Mouse (Mus musculus): ENCODE results near the gene Vopp1. TPM values are rescaled to one million over a fixed set of nuclear protein-coding genes. Genes with fewer than 3 reads are reported as not detected.
"Not testable (repeated sequence)": the region's sequence is repeated elsewhere in the genome, so short reads cannot be mapped to it uniquely, and the experiment has no call there.

Vopp1 gene
- polyA plus RNA-seq (2015; fragmentation: Nextera tagmentation; extraction: Ambion mirVana) = 28.5 and 28.9 TPM in 2 replicates

DNA sequence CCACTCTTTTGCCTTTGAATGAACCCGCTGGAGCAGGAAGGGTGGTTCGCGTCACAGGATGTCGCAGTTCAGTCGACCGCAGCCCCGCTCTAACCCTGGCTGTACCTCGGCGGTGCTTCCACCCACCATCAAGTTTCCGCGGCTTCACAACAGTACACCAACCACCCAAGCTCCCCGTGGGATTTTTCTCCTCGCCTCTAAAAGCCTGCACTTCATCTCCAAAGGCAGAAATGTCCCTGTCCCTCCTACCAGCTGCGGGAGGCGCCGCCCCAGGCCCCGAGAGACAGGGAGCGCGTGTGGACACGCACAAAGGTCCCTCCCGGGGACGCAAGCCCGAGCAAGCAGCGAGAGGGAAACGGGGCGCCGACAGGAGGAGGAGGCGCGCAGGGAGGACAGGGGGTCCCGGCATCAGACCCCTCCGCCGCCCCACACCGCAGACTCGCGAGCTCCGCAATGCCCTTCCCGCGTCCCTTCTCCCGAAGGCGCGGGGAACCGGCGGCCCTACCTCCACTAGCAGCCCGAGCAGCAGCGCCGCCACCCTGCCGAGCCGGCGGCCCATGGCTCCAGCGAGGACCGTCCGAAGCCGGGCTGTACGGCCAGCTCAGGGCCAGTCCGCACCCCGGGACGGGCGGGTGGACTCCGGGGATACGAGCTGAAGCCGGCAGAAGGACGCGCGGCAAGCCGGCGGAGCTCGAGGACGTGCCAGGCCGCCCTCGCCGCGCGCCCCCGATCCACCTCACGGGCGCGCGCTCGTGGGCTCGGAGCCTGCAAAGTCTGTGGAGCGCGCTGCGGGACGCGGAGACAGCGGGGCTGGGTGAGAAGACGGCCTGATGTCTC is at the start of gene Vopp1:
TSS of gene Vopp1 (minus strand) at position 738 of the 837 bp plus-strand sequence.
- Histone ChIP-seq H3K36me3 (ENCODE audit: control insufficient read depth, insufficient read depth, low read length) (no peaks in the 10 kb centered on the region), H3K4me1 (replicated peaks; ENCODE audit: control insufficient read depth, insufficient read depth, low read length) (peaks cover 5% of the 10 kb centered on the region), H3K9me3 (ENCODE audit: control insufficient read depth, low read length) (no peaks in the 10 kb centered on the region), H3K27me3 (ENCODE audit: control insufficient read depth, insufficient read depth, low read depth, low read length) (no peaks in the 10 kb centered on the region), H3K4me2 (ENCODE audit: low read depth, low read length) (peak within 1 kb of the TSS; percentile 63), H3K4me3 (ENCODE audit: low read length) (peak within 1 kb of the TSS; percentile 87), H3K27ac (ENCODE audit: low read length) (peak within 1 kb of the TSS; percentile 89), H3K9ac (ENCODE audit: low read length) (peak within 1 kb of the TSS; percentile 93)
- under 1% methylated on average over 65 of the region's 87 CpGs for WGBS
- peak; percentile 90 for ATAC-seq (ENCODE audit: low read depth)

DNA sequence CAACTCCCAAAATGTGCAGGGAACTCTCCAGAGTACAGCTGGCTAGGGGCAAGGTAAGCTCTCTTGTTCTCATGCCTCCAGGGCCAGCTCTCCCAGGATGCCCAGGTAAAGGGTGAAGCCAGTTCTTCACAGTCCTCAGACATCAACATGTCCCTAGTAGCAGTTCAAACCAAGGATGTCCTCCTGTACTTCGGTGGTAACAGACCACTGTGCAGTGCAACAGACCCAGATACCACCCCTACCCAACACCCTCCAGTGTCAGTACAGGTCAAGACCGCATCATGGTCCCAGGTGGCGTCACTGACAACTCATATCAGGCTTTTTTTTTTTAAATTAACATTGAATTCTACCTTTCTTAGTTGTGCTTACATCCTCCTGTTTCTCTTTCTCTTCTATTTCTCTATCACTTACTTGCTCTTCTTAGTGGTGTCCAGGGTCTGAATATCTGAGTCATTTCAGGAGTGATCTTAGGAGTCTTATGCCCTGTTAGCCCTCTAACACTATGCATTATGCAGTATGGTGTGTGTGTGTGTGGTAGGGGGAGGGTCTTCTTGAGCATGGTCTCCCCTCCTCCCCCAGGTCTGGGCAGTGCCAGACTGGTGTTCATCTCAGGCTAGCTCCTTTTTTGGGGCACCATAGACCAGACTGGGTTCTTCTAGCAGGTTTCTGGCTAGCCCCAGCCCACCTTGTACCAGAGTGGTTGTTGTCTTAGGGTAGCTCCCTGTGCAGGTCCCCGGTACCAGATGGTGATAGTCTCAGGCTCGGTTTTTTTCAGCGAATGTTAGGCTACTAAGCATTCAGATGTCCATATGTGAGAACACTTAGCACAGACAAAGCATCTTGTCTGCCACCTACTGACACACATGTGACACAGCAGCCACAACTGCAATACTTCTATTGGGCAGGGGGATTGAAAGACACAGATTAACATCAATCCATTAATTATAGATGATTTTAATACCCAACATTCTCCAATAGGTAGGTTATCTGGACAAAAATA is 34.4 kb upstream of the Vopp1 start:
- WGBS = 44% methylated on average over 6 of the region's 6 CpGs
- H3K27ac ChIP-seq (ENCODE audit: low read length) = no peak overlapping the region
- H3K4me3 ChIP-seq (ENCODE audit: low read length) = no peak overlapping the region
- H3K9me3 ChIP-seq (ENCODE audit: control insufficient read depth, low read length) = no peaks in the 10 kb centered on the region
- no peak overlapping the region for H3K9ac ChIP-seq (ENCODE audit: low read length)
- H3K27me3 ChIP-seq (ENCODE audit: control insufficient read depth, insufficient read depth, low read depth, low read length) = no peaks in the 10 kb centered on the region
- peak; percentile 68 for ATAC-seq (ENCODE audit: low read depth)
- no peaks in the 10 kb centered on the region for H3K36me3 ChIP-seq (ENCODE audit: control insufficient read depth, insufficient read depth, low read length)
- no peaks in the 10 kb centered on the region for H3K4me1 ChIP-seq (replicated peaks; ENCODE audit: control insufficient read depth, insufficient read depth, low read length)
- 0 out of 2 replicates have a peak overlapping the region, but pooled peaks have one; percentile 10 for H3K4me2 ChIP-seq (ENCODE audit: low read depth, low read length)

DNA sequence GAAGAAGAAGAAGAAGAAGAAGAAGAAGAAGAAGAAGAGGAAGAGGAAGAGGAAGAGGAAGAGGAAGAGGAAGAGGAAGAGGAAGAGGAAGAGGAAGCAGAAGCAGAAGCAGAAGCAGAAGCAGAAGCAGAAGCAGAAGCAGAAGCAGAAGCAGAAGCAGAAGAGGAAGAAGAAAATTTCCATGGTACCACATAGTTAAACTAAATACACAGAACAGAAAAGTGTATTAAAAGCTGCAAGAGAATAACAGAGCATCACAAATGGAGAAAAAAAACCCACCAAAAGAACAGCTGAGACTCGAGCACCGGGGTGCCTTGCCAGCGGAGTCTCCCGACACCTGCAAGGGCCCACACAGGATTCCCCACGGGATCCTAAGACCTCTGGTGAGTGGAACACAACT is 26.2 kb upstream of the Vopp1 start:
- H3K4me2 ChIP-seq (ENCODE audit: low read depth, low read length); H3K4me3 ChIP-seq (ENCODE audit: low read length); H3K4me1 ChIP-seq (replicated peaks; ENCODE audit: control insufficient read depth, insufficient read depth, low read length); H3K27me3 ChIP-seq (ENCODE audit: control insufficient read depth, insufficient read depth, low read depth, low read length); H3K27ac ChIP-seq (ENCODE audit: low read length); ATAC-seq (ENCODE audit: low read depth); H3K36me3 ChIP-seq (ENCODE audit: control insufficient read depth, insufficient read depth, low read length); H3K9me3 ChIP-seq (ENCODE audit: control insufficient read depth, low read length); H3K9ac ChIP-seq (ENCODE audit: low read length): not testable (repeated sequence)
- 86% methylated on average over 5 of the region's 5 CpGs for WGBS

DNA sequence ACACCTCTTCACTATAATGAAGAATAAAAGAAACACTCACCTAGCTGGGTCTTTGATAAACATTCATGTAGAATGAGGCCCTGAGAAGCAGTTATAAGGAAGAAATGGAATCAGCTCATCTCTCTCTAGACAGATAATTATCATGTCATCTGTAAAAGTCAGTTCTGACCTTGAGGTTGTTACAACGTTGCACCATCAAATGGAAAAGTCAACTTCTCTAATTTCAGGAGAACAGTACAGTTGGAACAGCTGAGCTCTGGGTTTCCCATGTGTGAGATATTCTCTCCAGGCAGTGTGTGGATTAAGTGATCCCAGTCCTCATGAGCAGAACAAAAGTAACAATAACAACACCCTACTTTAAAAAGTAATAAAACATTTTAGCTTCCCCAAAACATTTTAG is 25.3 kb upstream of the Vopp1 start, which contains the start of gene Vmn1r21:
TSS of gene Vmn1r21 (minus strand) at position 58 of the 400 bp plus-strand sequence.
- 37% methylated on average over 1 of the region's 1 CpGs for WGBS
- no peaks in the 10 kb centered on the region for H3K4me1 ChIP-seq (replicated peaks; ENCODE audit: control insufficient read depth, insufficient read depth, low read length)
- no peak within 1 kb of the TSS for H3K4me3 ChIP-seq (ENCODE audit: low read length)
- no peaks in the 10 kb centered on the region for H3K36me3 ChIP-seq (ENCODE audit: control insufficient read depth, insufficient read depth, low read length)
- H3K9ac ChIP-seq (ENCODE audit: low read length) = no peak within 1 kb of the TSS
- no peaks in the 10 kb centered on the region for H3K27me3 ChIP-seq (ENCODE audit: control insufficient read depth, insufficient read depth, low read depth, low read length)
- no peaks in the 10 kb centered on the region for H3K9me3 ChIP-seq (ENCODE audit: control insufficient read depth, low read length)
- no peak for ATAC-seq (ENCODE audit: low read depth)
- no peak within 1 kb of the TSS for H3K27ac ChIP-seq (ENCODE audit: low read length)
- no peak within 1 kb of the TSS for H3K4me2 ChIP-seq (ENCODE audit: low read depth, low read length)

DNA sequence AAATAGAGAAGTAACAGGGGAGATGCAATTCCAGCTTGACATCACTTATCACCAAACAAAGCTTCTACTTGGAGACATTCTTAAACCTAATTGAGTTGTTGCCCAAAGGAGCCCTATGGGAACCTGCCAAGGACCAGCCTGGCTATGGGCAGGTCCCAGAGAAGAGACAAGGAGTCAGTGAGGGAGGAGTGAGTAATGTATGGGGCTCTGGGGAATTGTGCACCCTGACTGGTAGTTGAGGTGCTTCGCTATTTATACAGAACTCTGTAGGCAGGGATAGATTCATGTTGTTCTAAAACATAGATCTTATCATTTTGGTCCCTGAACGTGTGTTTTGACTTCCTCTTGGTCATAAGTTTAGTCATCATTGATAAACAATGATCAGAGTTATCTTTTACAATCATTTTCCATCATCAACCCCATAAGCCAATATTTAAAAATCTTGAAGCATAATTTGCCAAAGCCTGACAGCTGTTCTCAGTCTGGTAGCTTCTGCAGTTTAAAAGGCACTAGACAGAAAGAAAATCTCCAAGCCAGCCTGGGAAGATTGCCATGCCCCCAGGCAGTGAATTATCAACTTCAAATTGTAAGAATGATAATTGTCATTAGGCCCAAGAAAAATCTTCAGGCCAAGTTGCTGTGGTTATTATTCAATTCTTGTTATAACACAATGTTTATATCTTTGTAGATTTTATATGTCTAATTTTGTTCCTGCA is 14.9 kb upstream of the Vopp1 start:
- H3K27me3 ChIP-seq (ENCODE audit: control insufficient read depth, insufficient read depth, low read depth, low read length) = no peaks in the 10 kb centered on the region
- WGBS = 60% methylated on average over 2 of the region's 2 CpGs
- H3K4me2 ChIP-seq (ENCODE audit: low read depth, low read length) = no peak overlapping the region
- no peak overlapping the region for H3K27ac ChIP-seq (ENCODE audit: low read length)
- no peaks in the 10 kb centered on the region for H3K9me3 ChIP-seq (ENCODE audit: control insufficient read depth, low read length)
- no peak for ATAC-seq (ENCODE audit: low read depth)
- no peak overlapping the region for H3K9ac ChIP-seq (ENCODE audit: low read length)
- H3K4me3 ChIP-seq (ENCODE audit: low read length) = no peak overlapping the region
- no peaks in the 10 kb centered on the region for H3K4me1 ChIP-seq (replicated peaks; ENCODE audit: control insufficient read depth, insufficient read depth, low read length)
- no peaks in the 10 kb centered on the region for H3K36me3 ChIP-seq (ENCODE audit: control insufficient read depth, insufficient read depth, low read length)

DNA sequence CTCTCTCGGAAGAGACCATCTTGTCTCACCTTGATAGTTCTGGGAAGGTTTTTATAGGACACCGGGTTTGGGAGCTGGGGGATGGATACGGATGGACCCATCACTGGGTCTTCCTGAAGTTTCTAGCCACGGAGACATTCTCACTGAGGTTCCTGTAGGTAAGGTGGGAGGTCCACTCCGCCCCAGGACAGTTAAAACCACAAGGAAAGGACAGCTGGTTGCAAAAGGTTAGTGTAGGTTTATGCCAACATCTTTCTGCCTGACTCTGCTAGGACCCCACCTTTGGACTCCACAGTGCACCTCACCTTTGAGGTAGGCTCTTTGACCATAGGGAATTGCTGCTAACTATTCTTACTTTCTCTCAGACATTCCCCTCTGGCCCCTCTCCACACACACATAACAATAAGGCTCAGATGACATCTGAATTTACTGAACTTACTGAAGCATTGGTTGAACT is 328 bp upstream of the Vopp1 start:
- WGBS = 8% methylated on average over 5 of the region's 5 CpGs
- no peaks in the 10 kb centered on the region for H3K36me3 ChIP-seq (ENCODE audit: control insufficient read depth, insufficient read depth, low read length)
- 0 out of 2 replicates have a peak, but pooled peaks have one; percentile 1 for ATAC-seq (ENCODE audit: low read depth)

DNA sequence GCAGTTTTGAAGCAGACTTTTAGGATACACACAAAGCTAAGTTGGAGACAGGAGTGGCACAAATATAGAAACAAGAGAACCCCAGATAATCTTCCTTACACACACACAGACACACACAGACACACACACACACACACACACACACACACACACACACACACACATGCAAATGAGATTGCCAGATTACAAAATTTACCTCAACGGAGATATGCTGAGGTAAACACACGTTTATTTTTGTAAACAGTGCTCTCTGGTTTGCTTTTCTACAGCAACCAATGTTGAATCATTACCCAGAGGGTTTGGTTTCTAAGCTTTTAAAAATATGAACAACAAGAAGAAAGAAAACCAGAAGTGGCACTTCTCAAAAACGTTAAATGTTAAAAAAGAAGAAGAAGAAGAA is 1.5 kb downstream of the Vopp1 start:
- WGBS = 6% methylated on average over 3 of the region's 3 CpGs
- no peaks in the 10 kb centered on the region for H3K9me3 ChIP-seq (ENCODE audit: control insufficient read depth, low read length)
- peak overlapping the region; percentile 63; the same call in 1 of the 2 replicates for H3K4me2 ChIP-seq (ENCODE audit: low read depth, low read length)
- H3K27me3 ChIP-seq (ENCODE audit: control insufficient read depth, insufficient read depth, low read depth, low read length) = no peaks in the 10 kb centered on the region
- H3K36me3 ChIP-seq (ENCODE audit: control insufficient read depth, insufficient read depth, low read length) = no peaks in the 10 kb centered on the region
- ATAC-seq (ENCODE audit: low read depth) = no peak
- 0 out of 2 replicates have a peak overlapping the region, but pooled peaks have one; percentile 5 for H3K4me3 ChIP-seq (ENCODE audit: low read length)
- H3K27ac ChIP-seq (ENCODE audit: low read length) = no peak overlapping the region
- peaks cover 5% of the 10 kb centered on the region for H3K4me1 ChIP-seq (replicated peaks; ENCODE audit: control insufficient read depth, insufficient read depth, low read length)
- H3K9ac ChIP-seq (ENCODE audit: low read length) = no peak overlapping the region

More for the DNA sequence above, 328 bp upstream of the Vopp1 start:
- Histone ChIP-seq H3K27me3 (ENCODE audit: control insufficient read depth, insufficient read depth, low read depth, low read length) (no peaks in the 10 kb centered on the region), H3K4me1 (replicated peaks; ENCODE audit: control insufficient read depth, insufficient read depth, low read length) (peaks cover 5% of the 10 kb centered on the region), H3K4me3 (ENCODE audit: low read length) (peak overlapping the region; percentile 87), H3K4me2 (ENCODE audit: low read depth, low read length) (peak overlapping the region; percentile 63), H3K9ac (ENCODE audit: low read length) (peak overlapping the region; percentile 93), H3K27ac (ENCODE audit: low read length) (no peak overlapping the region; the same call in 1 of the 2 replicates), H3K9me3 (ENCODE audit: control insufficient read depth, low read length) (no peaks in the 10 kb centered on the region)

DNA sequence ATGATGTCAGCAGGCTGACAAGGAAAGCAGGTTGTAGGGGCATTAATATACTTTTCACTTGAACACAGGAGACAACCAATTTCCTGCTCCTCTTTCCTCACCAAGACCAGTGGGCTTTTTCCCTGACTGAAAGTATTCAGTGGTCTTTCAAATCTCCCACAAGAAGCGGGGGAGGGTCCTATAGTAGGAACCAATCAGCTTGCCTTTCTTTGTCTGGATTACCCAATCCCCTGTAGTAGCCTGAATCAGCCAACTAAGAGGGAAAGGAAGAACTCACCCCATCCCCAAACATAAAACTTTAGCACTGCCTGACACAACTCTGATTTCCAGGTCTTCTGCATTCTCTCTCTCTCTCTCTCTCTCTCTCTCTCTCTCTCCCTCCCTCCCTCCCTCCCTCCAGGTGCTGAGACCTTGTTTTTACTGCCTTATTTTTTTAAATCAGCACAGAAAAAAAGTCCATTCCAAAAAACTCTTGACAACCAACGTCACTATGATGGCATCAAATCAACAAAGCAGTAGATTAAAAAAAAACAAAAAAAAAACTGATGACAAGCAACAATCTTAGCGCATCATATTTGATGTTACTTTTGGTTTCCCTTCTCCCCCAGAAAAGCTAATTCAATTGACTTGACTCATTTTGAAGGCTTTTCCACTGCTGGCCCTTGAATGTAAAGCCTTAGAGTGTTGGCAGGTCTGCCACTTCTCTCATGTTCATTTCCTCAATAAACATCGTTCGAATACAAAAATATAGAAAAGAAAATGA is 2.1 kb downstream of the Vopp1 start:
- H3K36me3 ChIP-seq (ENCODE audit: control insufficient read depth, insufficient read depth, low read length) = no peaks in the 10 kb centered on the region
- H3K27me3 ChIP-seq (ENCODE audit: control insufficient read depth, insufficient read depth, low read depth, low read length) = no peaks in the 10 kb centered on the region
- no peak overlapping the region for H3K9ac ChIP-seq (ENCODE audit: low read length)
- H3K4me3 ChIP-seq (ENCODE audit: low read length) = 0 out of 2 replicates have a peak overlapping the region, but pooled peaks have one; percentile 5
- H3K4me2 ChIP-seq (ENCODE audit: low read depth, low read length) = peak overlapping the region; percentile 63; the same call in 1 of the 2 replicates
- H3K4me1 ChIP-seq (replicated peaks; ENCODE audit: control insufficient read depth, insufficient read depth, low read length) = peaks cover 5% of the 10 kb centered on the region
- no peak overlapping the region for H3K27ac ChIP-seq (ENCODE audit: low read length)
- WGBS = 46% methylated on average over 5 of the region's 5 CpGs
- peak; percentile 47; the same call in 1 of the 2 replicates for ATAC-seq (ENCODE audit: low read depth)
- H3K9me3 ChIP-seq (ENCODE audit: control insufficient read depth, low read length) = no peaks in the 10 kb centered on the region
